Mouse (Mus musculus) liver, adult (tissue): ENCODE data around the gene Strbp.

Experiments used
- GATA4 ChIP-seq: IDR thresholded peaks from 2 replicates; pipeline ENCODE4 v1.6.1; 2014; ENCODE audit warnings: mild to moderate bottlenecking, low read length; ENCODE audit not compliant: insufficient replicate concordance

Gene Strbp

DNA sequence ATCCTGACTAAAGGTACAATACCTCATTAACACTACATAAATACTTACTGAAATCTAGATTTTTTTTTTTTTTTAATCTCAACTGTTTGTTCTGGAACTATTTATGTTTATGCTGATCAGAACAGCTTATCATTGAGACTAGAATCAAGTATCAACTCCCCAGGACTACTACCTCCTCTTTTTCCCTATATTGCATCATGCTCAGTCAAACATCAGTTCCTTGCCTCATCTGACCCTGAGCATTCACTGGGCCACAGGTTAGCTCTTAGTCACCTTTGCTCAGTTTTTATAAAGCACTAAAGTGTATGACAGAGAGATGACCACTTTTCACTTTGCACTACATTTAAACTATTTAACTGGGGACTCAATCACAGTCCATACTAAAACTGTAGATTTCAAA is 115.7 kb downstream of the Strbp start:
- TF ChIP-seq GATA4, result no peak

DNA sequence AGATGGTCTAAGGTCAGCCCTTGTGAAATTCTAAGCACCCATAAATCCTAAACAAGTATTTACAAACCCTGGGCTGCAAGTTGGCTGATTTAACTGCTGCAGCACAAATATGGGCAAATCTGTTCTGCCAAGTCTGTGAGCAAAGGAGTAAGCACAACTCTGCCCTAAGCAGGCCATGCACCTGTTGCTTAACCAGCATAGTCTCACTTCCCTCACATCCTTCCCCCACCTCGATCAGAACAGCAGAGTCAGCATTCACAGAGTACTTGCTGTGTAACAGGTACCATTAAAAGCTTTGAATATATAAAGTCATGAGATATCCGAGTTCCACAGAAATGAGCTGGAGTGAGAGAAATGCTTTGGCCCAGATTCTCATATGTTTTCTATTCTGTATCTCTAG is 125.5 kb downstream of the Strbp start:
- TF ChIP-seq GATA4, result no peak

DNA sequence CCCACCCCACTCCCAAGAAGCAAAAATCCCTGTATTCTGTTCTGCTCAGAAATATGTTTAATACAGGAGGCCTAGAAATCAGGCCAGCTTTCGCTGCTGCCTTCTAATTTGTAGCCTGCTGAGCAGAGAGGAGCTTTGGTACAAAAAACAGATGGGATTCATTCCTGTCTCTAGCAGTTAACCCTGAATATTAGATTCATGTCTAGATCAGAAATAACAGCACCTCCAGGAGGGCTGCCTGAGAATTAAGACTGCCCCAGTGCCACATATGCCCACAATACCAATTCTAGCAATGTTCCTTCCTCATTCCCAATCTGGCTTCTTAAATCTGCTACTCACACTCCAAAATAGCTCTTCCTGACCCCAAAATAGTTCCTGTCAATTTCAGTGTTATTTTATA is 127.0 kb downstream of the Strbp start:
- no peak for TF ChIP-seq GATA4

DNA sequence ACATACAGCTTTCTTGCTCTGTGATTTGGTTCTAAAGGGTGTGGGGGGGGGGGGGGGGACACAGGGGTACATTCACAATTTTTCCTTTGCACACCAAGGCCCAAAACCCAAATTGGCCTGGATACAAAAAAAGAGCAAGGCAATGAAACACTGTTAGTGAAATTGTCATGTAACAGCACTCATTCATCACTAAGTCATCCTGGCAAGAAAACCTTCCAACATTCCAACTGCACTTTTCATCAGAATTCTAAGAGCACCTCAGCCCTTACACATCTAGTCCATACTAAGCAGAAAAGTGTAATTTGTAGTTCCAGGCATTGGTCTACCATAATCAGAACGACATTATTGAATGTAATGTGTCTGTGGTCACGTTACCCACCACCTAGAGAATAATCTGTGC is 131.5 kb downstream of the Strbp start:
- TF ChIP-seq GATA4, result no peak

DNA sequence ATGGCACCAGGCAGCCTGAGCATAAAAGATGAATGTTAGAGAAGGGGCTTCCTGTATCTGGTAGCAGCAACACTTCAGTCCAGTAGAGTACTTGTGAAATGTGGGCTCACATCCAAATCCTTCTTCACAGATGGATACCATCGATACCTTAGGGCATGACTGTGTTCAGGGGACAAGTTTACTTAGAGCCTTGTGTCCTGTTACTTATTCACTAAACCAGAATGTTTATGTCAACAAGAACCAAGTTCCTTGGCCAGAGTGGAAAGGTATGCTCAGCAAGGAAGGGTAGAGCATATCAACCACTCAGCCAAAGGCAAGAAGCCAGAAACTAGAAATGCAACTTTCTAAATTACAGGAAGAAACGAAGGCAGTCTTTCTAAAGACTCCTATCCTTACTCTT is 133.0 kb downstream of the Strbp start:
- TF ChIP-seq GATA4, result no peak

DNA sequence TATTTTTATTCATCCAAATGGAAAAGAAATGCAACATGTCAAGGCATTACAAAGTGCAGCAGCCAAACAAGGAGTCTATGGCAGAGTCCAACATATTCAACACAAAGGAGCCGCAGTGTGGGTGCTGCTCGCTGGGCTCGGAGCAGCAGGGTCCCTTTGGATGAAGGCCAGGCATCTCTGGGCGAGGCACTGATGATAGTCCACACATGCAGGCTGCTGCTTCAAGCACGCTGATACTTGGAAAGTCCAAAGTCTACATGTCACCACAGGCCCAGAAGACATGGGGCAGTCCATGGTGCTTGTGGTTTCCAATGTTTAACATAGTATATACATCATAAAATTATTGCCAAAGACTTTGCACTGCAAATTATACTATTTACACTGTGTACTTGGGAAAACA is 133.8 kb downstream of the Strbp start:
- TF ChIP-seq GATA4, result no peak

GRCm38 (mm10) chr2:37566035-37566434 is 137.6 kb downstream of the Strbp start:
- TF ChIP-seq GATA4, result no peak

- no peak for TF ChIP-seq GATA4
Observed at GRCm38 (mm10) chr2:37565579-37565978, 138.1 kb downstream of the Strbp start.

DNA sequence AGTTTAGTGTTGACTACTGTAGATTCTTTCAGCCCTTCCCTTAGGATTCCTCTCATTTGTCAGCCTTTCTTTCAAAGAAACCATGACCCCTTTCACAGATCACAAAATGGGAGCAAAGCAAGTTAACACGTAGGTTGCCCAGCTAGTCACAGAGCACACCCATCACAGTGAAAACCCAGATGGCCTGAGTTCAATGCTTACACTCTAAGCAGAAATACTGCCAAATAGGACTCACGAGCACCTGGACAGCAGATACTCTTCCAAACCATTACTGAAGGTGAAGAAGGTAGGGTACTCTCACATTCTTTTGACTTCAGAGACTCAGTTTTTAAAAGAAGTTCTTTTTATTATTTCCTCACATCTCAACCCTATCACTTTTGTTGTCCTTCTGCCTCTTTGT is 147.3 kb downstream of the Strbp start:
- no peak for TF ChIP-seq GATA4

- no peak for TF ChIP-seq GATA4
Observed at GRCm38 (mm10) chr2:37549346-37550012, 154.2 kb downstream of the Strbp start.

DNA sequence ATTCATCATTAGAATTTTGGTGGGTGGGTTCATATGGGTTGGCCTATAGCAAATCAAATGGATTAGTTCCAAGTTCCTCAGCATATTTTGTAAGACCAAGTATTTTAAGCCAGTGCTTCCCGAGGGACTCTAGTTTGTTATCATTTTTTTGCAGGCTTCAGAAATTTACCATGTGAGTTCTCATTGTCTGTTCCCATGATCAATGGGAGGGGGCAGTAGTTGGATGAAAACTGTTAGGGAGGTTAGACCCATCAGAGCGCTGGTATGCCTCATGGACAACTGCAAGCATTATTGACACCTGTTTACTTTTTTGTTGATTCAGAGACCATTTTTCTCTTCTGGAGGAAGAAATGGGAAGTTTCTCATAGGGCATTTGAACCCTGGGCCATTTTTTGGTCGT is 172.0 kb downstream of the Strbp start:
- no peak for TF ChIP-seq GATA4

GRCm38 (mm10) chr2:37530766-37531165 is 172.9 kb downstream of the Strbp start:
- no peak for TF ChIP-seq GATA4

DNA sequence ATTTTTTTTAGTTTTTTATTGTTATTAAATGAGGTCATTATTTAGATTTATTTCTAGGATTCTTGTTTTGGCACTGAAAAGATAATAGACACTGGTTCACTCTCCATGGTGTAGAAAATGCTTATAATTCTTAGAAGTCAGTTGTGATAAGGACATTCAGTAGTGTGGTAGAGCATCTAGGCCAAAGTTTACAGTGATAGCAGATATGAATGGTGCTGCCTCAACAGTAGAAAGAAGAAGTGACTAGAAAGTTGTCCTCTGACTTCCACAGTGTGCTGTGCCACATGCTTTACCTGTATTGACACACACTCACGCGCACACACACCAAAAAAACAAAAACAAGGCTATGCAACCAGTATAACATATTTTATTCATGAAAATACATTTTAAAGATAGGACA is 174.3 kb downstream of the Strbp start:
- no peak for TF ChIP-seq GATA4

- no peak for TF ChIP-seq GATA4
Observed at GRCm38 (mm10) chr2:37527587-37527986, 176.1 kb downstream of the Strbp start.

DNA sequence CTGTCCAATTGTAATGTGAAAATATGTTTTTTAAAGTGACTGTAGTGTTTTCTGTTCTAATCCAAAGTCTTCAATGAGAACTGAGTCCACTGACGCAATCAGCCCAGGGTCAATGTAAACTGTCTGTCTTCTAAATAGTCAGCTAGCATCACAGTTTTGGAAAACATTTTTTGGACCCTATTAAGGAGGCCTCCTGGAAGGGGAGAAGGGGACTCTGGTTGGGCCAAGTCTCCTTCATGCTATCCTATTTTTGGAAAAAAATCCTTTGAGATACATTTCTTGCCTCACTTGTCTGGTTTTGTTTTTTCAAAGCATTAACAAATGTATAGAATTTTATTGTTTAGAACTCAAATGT is 184.4 kb downstream of the Strbp start:
- TF ChIP-seq GATA4, result no peak

GRCm38 (mm10) chr2:37518561-37519285 is 184.9 kb downstream of the Strbp start:
- no peak for TF ChIP-seq GATA4

DNA sequence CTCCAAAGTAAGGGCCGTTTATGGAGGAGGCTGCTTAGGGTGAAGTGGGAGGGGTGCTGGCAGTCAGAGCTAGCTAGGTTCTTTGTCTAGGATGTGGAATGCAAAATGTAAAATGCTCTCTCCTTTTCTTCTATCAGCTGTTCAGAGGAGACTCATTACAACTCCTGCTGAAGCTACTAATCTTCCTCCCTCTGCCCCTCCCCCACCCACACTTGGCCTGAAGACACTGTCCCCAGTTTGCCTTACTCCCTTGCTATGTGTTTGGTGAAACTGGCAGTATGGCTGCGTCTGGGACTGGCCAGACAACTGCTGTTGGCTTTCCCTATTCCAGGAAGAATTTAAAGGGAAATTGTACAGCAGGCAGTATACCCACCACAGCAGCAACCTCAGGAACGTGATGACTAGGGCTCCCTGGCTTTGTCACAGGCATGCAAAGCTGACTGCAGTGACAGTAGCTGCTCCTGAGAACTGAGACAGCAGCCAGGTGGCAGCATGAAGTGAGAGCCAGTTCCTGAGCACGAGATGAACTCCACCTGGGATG is 186.7 kb downstream of the Strbp start:
- no peak for TF ChIP-seq GATA4
